Mouse (Mus musculus) limb, embryonic 12.5 days (tissue): Measurements from ENCODE around the gene Nudt8. TPM values are rescaled to one million over a fixed set of nuclear protein-coding genes. Genes with fewer than 3 reads are reported as not detected.

Experiments
- ATAC-seq: fragments of 200-750 bp; cut with Nextera tagmentation; 2 replicates; pipeline ENCODE4 v1.8.0; 2017; ENCODE audit warnings: low read depth, moderate TSS enrichment; ENCODE audit not compliant: insufficient number of reproducible peaks, insufficient read depth, low FRiP score, low TSS enrichment
- H3K27ac ChIP-seq: fragments of 300-500 bp; sonication (generic); 2 replicates; pipeline ENCODE4 v1.5.1; 2016; ENCODE audit warnings: mild to moderate bottlenecking, moderate library complexity
- H3K27me3 ChIP-seq: fragments of 300-500 bp; sonication (generic); 2 replicates; pipeline ENCODE4 v1.6.1; 2016; ENCODE audit warnings: mild to moderate bottlenecking, moderate library complexity
- H3K36me3 ChIP-seq: fragments of 300-500 bp; sonication (generic); 2 replicates; pipeline ENCODE4 v1.6.1; 2016; ENCODE audit warnings: mild to moderate bottlenecking, moderate library complexity
- H3K4me1 ChIP-seq: fragments of 300-500 bp; sonication (generic); replicated peaks from 2 replicates; pipeline ENCODE4 v1.6.1; 2016
- H3K4me2 ChIP-seq: fragments of 300-500 bp; sonication (generic); 2 replicates; pipeline ENCODE4 v1.6.1; 2016; ENCODE audit warnings: mild to moderate bottlenecking, moderate library complexity
- H3K4me3 ChIP-seq: fragments of 300-500 bp; sonication (generic); replicated peaks from 2 replicates; pipeline ENCODE4 v1.5.1; 2016; ENCODE audit warnings: mild to moderate bottlenecking
- H3K9ac ChIP-seq: fragments of 300-500 bp; sonication (generic); replicated peaks from 2 replicates; pipeline ENCODE4 v1.6.1; 2016; ENCODE audit warnings: mild to moderate bottlenecking, moderate library complexity
- H3K9me3 ChIP-seq: fragments of 300-500 bp; sonication (generic); 2 replicates; pipeline ENCODE4 v1.6.1; 2016; ENCODE audit warnings: mild to moderate bottlenecking, moderate library complexity
- WGBS: fragments of 180-500 bp; shearing (Covaris S2); methylation state at CpG from one replicate; pipeline ENCODE4 v1.1.7; 2016; 5-methylcytosine and 5-hydroxymethylcytosine counted together
- polyA plus RNA-seq: library from polyadenylated mRNA; unstranded; fragments of >200 nt; fragmentation: Nextera tagmentation; extraction: Ambion mirVana; gene quantifications from 2 replicates; pipeline ENCODE4 v1.2.1, GENCODE M21; 2016

Gene Nudt8
- polyA plus RNA-seq, 1 experiment from 2014 or later: 30.8 TPM

GRCm38 (mm10) chr19:3988066-3988465 is 12.3 kb upstream of the Nudt8 start:
- no peak overlapping the region for H3K27ac ChIP-seq
- H3K4me3 ChIP-seq: no peak overlapping the region
- no peaks in the 10 kb centered on the region for H3K36me3 ChIP-seq
- H3K27me3 ChIP-seq: 0 out of 2 replicates have a peak, but pooled peaks cover 5% of the 10 kb centered on the region
- peaks cover 35% of the 10 kb centered on the region for H3K4me1 ChIP-seq
- WGBS: 88% methylated on average over 14 of the region's 14 CpGs
- no peak overlapping the region for H3K4me2 ChIP-seq
- ATAC-seq: no peak
- H3K9me3 ChIP-seq: no peaks in the 10 kb centered on the region; the same call in 1 of the 2 replicates
- no peak overlapping the region for H3K9ac ChIP-seq

GRCm38 (mm10) chr19:3988750-3989149 is 11.6 kb upstream of the Nudt8 start:
- H3K36me3 ChIP-seq: no peaks in the 10 kb centered on the region
- WGBS: 85% methylated on average over 4 of the region's 4 CpGs
- no peak overlapping the region for H3K4me2 ChIP-seq
- ATAC-seq: no peak
- no peak overlapping the region for H3K9ac ChIP-seq
- H3K4me1 ChIP-seq: peaks cover 30% of the 10 kb centered on the region
- H3K27me3 ChIP-seq: 0 out of 2 replicates have a peak, but pooled peaks cover 8% of the 10 kb centered on the region
- no peak overlapping the region for H3K4me3 ChIP-seq
- no peak overlapping the region for H3K27ac ChIP-seq
- H3K9me3 ChIP-seq: no peaks in the 10 kb centered on the region; the same call in 1 of the 2 replicates

- ATAC-seq: no peak
- Histone ChIP-seq H3K27ac (no peak overlapping the region), H3K4me2 (no peak overlapping the region), H3K36me3 (no peaks in the 10 kb centered on the region), H3K4me1 (peaks cover 15% of the 10 kb centered on the region), H3K27me3 (0 out of 2 replicates have a peak, but pooled peaks cover 8% of the 10 kb centered on the region), H3K9me3 (no peaks in the 10 kb centered on the region; the same call in 1 of the 2 replicates), H3K9ac (no peak overlapping the region), H3K4me3 (no peak overlapping the region)
- 28% methylated on average over 6 of the region's 6 CpGs for WGBS
Measured at GRCm38 (mm10) chr19:3990804-3991203, 9.6 kb upstream of the Nudt8 start.

GRCm38 (mm10) chr19:3991562-3991961 is 8.8 kb upstream of the Nudt8 start:
- H3K36me3 ChIP-seq: no peaks in the 10 kb centered on the region
- ATAC-seq: no peak
- H3K4me1 ChIP-seq: peaks cover 11% of the 10 kb centered on the region
- no peak overlapping the region for H3K4me3 ChIP-seq
- H3K27ac ChIP-seq: no peak overlapping the region
- no peak overlapping the region for H3K4me2 ChIP-seq
- H3K9ac ChIP-seq: no peak overlapping the region
- H3K9me3 ChIP-seq: no peaks in the 10 kb centered on the region; the same call in 1 of the 2 replicates
- 0 out of 2 replicates have a peak, but pooled peaks cover 8% of the 10 kb centered on the region for H3K27me3 ChIP-seq
- 96% methylated on average over 3 of the region's 3 CpGs for WGBS

- H3K27ac ChIP-seq: no peak overlapping the region
- H3K36me3 ChIP-seq: no peaks in the 10 kb centered on the region
- ATAC-seq: no peak
- H3K9ac ChIP-seq: no peak overlapping the region
- H3K4me3 ChIP-seq: no peak overlapping the region
- 85% methylated on average over 3 of the region's 3 CpGs for WGBS
- 0 out of 2 replicates have a peak, but pooled peaks cover 8% of the 10 kb centered on the region for H3K27me3 ChIP-seq
- H3K4me2 ChIP-seq: no peak overlapping the region
- H3K4me1 ChIP-seq: peaks cover 7% of the 10 kb centered on the region
- H3K9me3 ChIP-seq: no peaks in the 10 kb centered on the region; the same call in 1 of the 2 replicates
Measured at GRCm38 (mm10) chr19:3991966-3992365, 8.4 kb upstream of the Nudt8 start.

GRCm38 (mm10) chr19:3992416-3992815 is 8.0 kb upstream of the Nudt8 start, which contains the start of gene Tbx10:
TSS of gene Tbx10 (plus strand) at chr19:3992752.
- WGBS: 37% methylated on average over 5 of the region's 5 CpGs
- Histone ChIP-seq H3K36me3 (no peaks in the 10 kb centered on the region), H3K4me1 (peaks cover 5% of the 10 kb centered on the region; the same call in 1 of the 2 replicates), H3K4me3 (no peak within 1 kb of the TSS), H3K4me2 (no peak within 1 kb of the TSS), H3K9me3 (no peaks in the 10 kb centered on the region; the same call in 1 of the 2 replicates), H3K27me3 (0 out of 2 replicates have a peak, but pooled peaks cover 8% of the 10 kb centered on the region), H3K27ac (no peak within 1 kb of the TSS), H3K9ac (no peak within 1 kb of the TSS)
- no peak for ATAC-seq

GRCm38 (mm10) chr19:3994932-3995331 is 5.4 kb upstream of the Nudt8 start:
- Histone ChIP-seq H3K4me1 (peaks cover 9% of the 10 kb centered on the region), H3K9ac (no peak overlapping the region), H3K4me3 (no peak overlapping the region), H3K4me2 (no peak overlapping the region), H3K27me3 (0 out of 2 replicates have a peak, but pooled peaks cover 8% of the 10 kb centered on the region), H3K27ac (no peak overlapping the region), H3K9me3 (no peaks in the 10 kb centered on the region), H3K36me3 (no peaks in the 10 kb centered on the region)
- WGBS: 65% methylated on average over 6 of the region's 6 CpGs
- ATAC-seq: no peak

- H3K4me3 ChIP-seq: no peak overlapping the region
- WGBS: 88% methylated on average over 3 of the region's 3 CpGs
- no peak for ATAC-seq
Measured at GRCm38 (mm10) chr19:3995505-3995904, 4.9 kb upstream of the Nudt8 start.

GRCm38 (mm10) chr19:3996106-3996505 is 4.3 kb upstream of the Nudt8 start:
- no peak overlapping the region for H3K9ac ChIP-seq
- H3K36me3 ChIP-seq: no peaks in the 10 kb centered on the region
- H3K9me3 ChIP-seq: no peaks in the 10 kb centered on the region
- 68% methylated on average over 7 of the region's 7 CpGs for WGBS
- H3K27me3 ChIP-seq: 0 out of 2 replicates have a peak, but pooled peaks cover 3% of the 10 kb centered on the region
- H3K4me2 ChIP-seq: no peak overlapping the region
- ATAC-seq: no peak
- peaks cover 13% of the 10 kb centered on the region for H3K4me1 ChIP-seq
- H3K4me3 ChIP-seq: no peak overlapping the region
- H3K27ac ChIP-seq: no peak overlapping the region

More at GRCm38 (mm10) chr19:3995505-3995904, 4.9 kb upstream of the Nudt8 start:
- no peaks in the 10 kb centered on the region for H3K36me3 ChIP-seq
- H3K9ac ChIP-seq: no peak overlapping the region
- H3K27ac ChIP-seq: no peak overlapping the region
- no peak overlapping the region for H3K4me2 ChIP-seq
- H3K9me3 ChIP-seq: no peaks in the 10 kb centered on the region
- peaks cover 9% of the 10 kb centered on the region for H3K4me1 ChIP-seq
- H3K27me3 ChIP-seq: 0 out of 2 replicates have a peak, but pooled peaks cover 8% of the 10 kb centered on the region

- no peaks in the 10 kb centered on the region for H3K36me3 ChIP-seq
- H3K27ac ChIP-seq: no peak overlapping the region
- no peak overlapping the region for H3K4me3 ChIP-seq
- 81% methylated on average over 8 of the region's 8 CpGs for WGBS
- H3K9me3 ChIP-seq: no peaks in the 10 kb centered on the region
- H3K4me2 ChIP-seq: no peak overlapping the region
- no peak overlapping the region for H3K9ac ChIP-seq
- ATAC-seq: no peak
- H3K27me3 ChIP-seq: 0 out of 2 replicates have a peak, but pooled peaks cover 3% of the 10 kb centered on the region
- peaks cover 18% of the 10 kb centered on the region for H3K4me1 ChIP-seq
Measured at GRCm38 (mm10) chr19:3996747-3997146, 3.6 kb upstream of the Nudt8 start.

- H3K4me1 ChIP-seq: peaks cover 18% of the 10 kb centered on the region
- no peaks in the 10 kb centered on the region for H3K36me3 ChIP-seq
- 0 out of 2 replicates have a peak, but pooled peaks cover 3% of the 10 kb centered on the region for H3K27me3 ChIP-seq
- no peak for ATAC-seq
- H3K4me2 ChIP-seq: no peak overlapping the region
- no peak overlapping the region for H3K27ac ChIP-seq
- H3K4me3 ChIP-seq: no peak overlapping the region
- H3K9ac ChIP-seq: no peak overlapping the region
- no peaks in the 10 kb centered on the region for H3K9me3 ChIP-seq
- WGBS: 62% methylated on average over 8 of the region's 8 CpGs
Measured at GRCm38 (mm10) chr19:3997231-3997630, 3.1 kb upstream of the Nudt8 start.

- 74% methylated on average over 8 of the region's 8 CpGs for WGBS
- ATAC-seq: no peak
Measured at GRCm38 (mm10) chr19:3998335-3998734, 2.0 kb upstream of the Nudt8 start.

More at GRCm38 (mm10) chr19:3998335-3998734, 2.0 kb upstream of the Nudt8 start:
- H3K27ac ChIP-seq: no peak overlapping the region
- H3K4me3 ChIP-seq: no peak overlapping the region
- H3K27me3 ChIP-seq: 0 out of 2 replicates have a peak, but pooled peaks cover 3% of the 10 kb centered on the region
- no peaks in the 10 kb centered on the region for H3K36me3 ChIP-seq
- H3K4me2 ChIP-seq: no peak overlapping the region
- H3K4me1 ChIP-seq: peaks cover 18% of the 10 kb centered on the region
- no peaks in the 10 kb centered on the region for H3K9me3 ChIP-seq
- 0 out of 2 replicates have a peak overlapping the region, but pooled peaks have one; percentile 23 for H3K9ac ChIP-seq
